Mouse (Mus musculus) cortical plate, adult 2 months (tissue): ENCODE data around the gene Lig3. TPM values are rescaled to one million over a fixed set of nuclear protein-coding genes. Genes with fewer than 3 reads are reported as not detected.
A peak's percentile ranks its signal among the peaks of the same experiment; 100 is the strongest.

ENCODE experiments used
- H3K27ac ChIP-seq: fragments of 200-500 bp; 2 replicates; pipeline ENCODE4 v1.5.1; 2012; ENCODE audit warnings: low read length, control low read depth, inconsistent platforms; ENCODE audit not compliant: insufficient read depth
- H3K4me1 ChIP-seq: fragments of 200-500 bp; 2 replicates; pipeline ENCODE4 v1.6.1; 2011; ENCODE audit warnings: low read length; ENCODE audit not compliant: control insufficient read depth, insufficient read depth
- H3K4me3 ChIP-seq: fragments of 200-500 bp; 2 replicates; pipeline ENCODE4 v1.5.1; 2011; ENCODE audit warnings: mild to moderate bottlenecking, low read length, control low read depth; ENCODE audit not compliant: insufficient read depth
- CTCF ChIP-seq: fragments of 200-500 bp; IDR thresholded peaks from 2 replicates; pipeline ENCODE4 v1.5.1; 2011; ENCODE audit warnings: mild to moderate bottlenecking, control low read depth, low read length; ENCODE audit not compliant: insufficient read depth; ENCODE audit errors: extremely low read depth
- POLR2A ChIP-seq: fragments of 200-500 bp; IDR thresholded peaks from 2 replicates; pipeline ENCODE4 v1.6.1; 2011; ENCODE audit warnings: mild to moderate bottlenecking, low read length, control low read depth; ENCODE audit not compliant: insufficient read depth; ENCODE audit errors: extremely low read depth
- polyA plus RNA-seq: library from polyadenylated mRNA; depleted of rRNA; stranded (reverse); fragments of >200 nt; gene quantifications from 2 replicates; pipeline ENCODE4 v1.2.3, GENCODE M21; 2012; rRNA removed

Lig3 gene
- polyA plus RNA-seq, 1 experiment, result 25.2 TPM

GRCm38 (mm10) chr11:82845415-82846078 lies 64.6 kb downstream of the Lig3 start:
- peak overlapping the region; percentile 51 for H3K27ac ChIP-seq
- H3K4me3 ChIP-seq, result peak overlapping the region; percentile 7; the same call in 1 of the 2 replicates
- TF ChIP-seq POLR2A (0 out of 2 replicates have a peak, but pooled peaks have one; percentile 19), CTCF (0 out of 2 replicates have a peak, but pooled peaks have one; percentile 10)
- H3K4me1 ChIP-seq, result no peaks in the 10 kb centered on the region

- no peaks in the 10 kb centered on the region for H3K4me1 ChIP-seq
- H3K27ac ChIP-seq, result peak overlapping the region; percentile 41
- 0 out of 2 replicates have a peak overlapping the region, but pooled peaks have one; percentile 7 for H3K4me3 ChIP-seq
- TF ChIP-seq CTCF, result no peak
- TF ChIP-seq POLR2A, result no peak
Observed at GRCm38 (mm10) chr11:82846079-82846436, 65.2 kb downstream of the Lig3 start.

- Histone ChIP-seq H3K27ac (no peak overlapping the region), H3K4me3 (no peak overlapping the region), H3K4me1 (no peaks in the 10 kb centered on the region)
- TF ChIP-seq CTCF (no peak), POLR2A (no peak)
Observed at GRCm38 (mm10) chr11:82846938-82847337, 66.0 kb downstream of the Lig3 start.

- Histone ChIP-seq H3K4me3 (no peak overlapping the region), H3K27ac (no peak overlapping the region), H3K4me1 (no peaks in the 10 kb centered on the region)
- no peak for TF ChIP-seq POLR2A
- no peak for TF ChIP-seq CTCF
Observed at GRCm38 (mm10) chr11:82847571-82848000, 66.7 kb downstream of the Lig3 start.

GRCm38 (mm10) chr11:82850259-82850658 lies 69.4 kb downstream of the Lig3 start:
- no peaks in the 10 kb centered on the region for H3K4me1 ChIP-seq
- no peak overlapping the region for H3K4me3 ChIP-seq
- H3K27ac ChIP-seq, result no peak overlapping the region
- TF ChIP-seq CTCF, result no peak
- no peak for TF ChIP-seq POLR2A

GRCm38 (mm10) chr11:82852115-82852514 lies 71.2 kb downstream of the Lig3 start:
- TF ChIP-seq CTCF, result no peak
- Histone ChIP-seq H3K4me3 (no peak overlapping the region), H3K4me1 (no peaks in the 10 kb centered on the region), H3K27ac (no peak overlapping the region)

GRCm38 (mm10) chr11:82852540-82852939 lies 71.6 kb downstream of the Lig3 start:
- H3K4me1 ChIP-seq, result no peaks in the 10 kb centered on the region
- no peak overlapping the region for H3K4me3 ChIP-seq
- H3K27ac ChIP-seq, result no peak overlapping the region
- no peak for TF ChIP-seq POLR2A
- no peak for TF ChIP-seq CTCF

GRCm38 (mm10) chr11:82852958-82853357 lies 72.0 kb downstream of the Lig3 start:
- TF ChIP-seq POLR2A, result no peak
- TF ChIP-seq CTCF, result no peak
- Histone ChIP-seq H3K4me3 (no peak overlapping the region), H3K27ac (no peak overlapping the region), H3K4me1 (no peaks in the 10 kb centered on the region)

Other genes starting within 250 kb of the Lig3 start
- gene Cct6b, start 16.8 kb upstream of the Lig3 start, polyA plus RNA-seq, result 0.19 and 0.21 TPM in 2 replicates
- gene Zfp830, start 16.8 kb upstream of the Lig3 start, polyA plus RNA-seq, result 11.1 and 11.3 TPM in 2 replicates
- gene Rffl, start 90.1 kb downstream of the Lig3 start, polyA plus RNA-seq, result 11.1 and 12.7 TPM in 2 replicates
- gene Rad51d, start 109.5 kb downstream of the Lig3 start, polyA plus RNA-seq, result 16.1 and 16.6 TPM in 2 replicates
- gene Fndc8, start 111.0 kb downstream of the Lig3 start, polyA plus RNA-seq, result not detected in 2 replicates
- gene Nle1, start 127.3 kb downstream of the Lig3 start, polyA plus RNA-seq, result 36.8 and 39.6 TPM in 2 replicates
- 2.0 and 2.7 TPM in 2 replicates for gene Unc45b, start 129.4 kb downstream of the Lig3 start, polyA plus RNA-seq
- 4.3 TPM in 2 replicates for gene Slfn5, start 170.2 kb downstream of the Lig3 start, polyA plus RNA-seq
- gene Slfn9, start 210.7 kb downstream of the Lig3 start, polyA plus RNA-seq, result 0.17 and 0.25 TPM in 2 replicates
- gene Slfn8, start 239.7 kb downstream of the Lig3 start, polyA plus RNA-seq, result 0.93 and 0.96 TPM in 2 replicates